Mouse (Mus musculus): Measurements from ENCODE around the gene Uxs1.

- TF ChIP-seq CTCF (IDR thresholded peaks at IDR 0.05; ENCODE audit: insufficient read depth, low read length): no peak
- no peak for TF ChIP-seq POLR2A (IDR thresholded peaks at IDR 0.05; ENCODE audit: borderline replicate concordance, extremely low read depth, low read depth, low read length)
Observed at GRCm38 (mm10) chr1:43714841-43715240, 112.8 kb downstream of the Uxs1 start.

All from lung, adult 2 months (tissue).